Comparison of ENCODE assay signal across 26 mouse cellular contexts in genomic region chr6:142888970-142889740, GRCm38 (mm10).
DNase-seq lines count a peak whose midpoint lies in the region; ATAC-seq and TF ChIP-seq lines count a peak whose summit lies in the region.
"Had no signal": no experiment of that assay in that cellular context is flagged by ENCODE, and none has a peak within 500 bp of the region (broad histone marks: within the 10 kb centered on the region; RNA-seq: fewer than 3 reads in every experiment).

No protein-coding gene starts in this region.

- no peak overlapping the region for H3K4me3 ChIP-seq in heart, embryonic 11.5 days (ENCODE audit: low read depth, low read length)
- peak overlapping the region; percentile 49 for H3K4me3 ChIP-seq in testis, adult 2 months (ENCODE audit: control insufficient read depth, low read depth, low read length)
- H3K4me3 ChIP-seq in MEL (ENCODE audit: control insufficient read depth in 1 of 2, insufficient read depth in 1 of 2, low read depth in 2 of 2, low read length in 2 of 2) = no peak overlapping the region
- no peak overlapping the region for H3K4me3 ChIP-seq in forebrain, embryonic 10.5 days
- H3K4me3 ChIP-seq: embryonic facial prominence, embryonic 15.5 days; heart, embryonic 15.5 days; hindbrain, embryonic 15.5 days; intestine, embryonic 15.5 days; layer of hippocampus, adult 2 months; limb, embryonic 12.5 days; liver, embryonic 13.5 days; midbrain, embryonic 15.5 days; myocyte; neural tube, embryonic 13.5 days had no signal

- H3K9ac ChIP-seq in heart, embryonic 11.5 days (ENCODE audit: low read depth, low read length) = no peak overlapping the region
- H3K9ac ChIP-seq in MEL (ENCODE audit: control insufficient read depth, low read depth, low read length, poor library complexity, severe bottlenecking) = no peak overlapping the region
- H3K9ac ChIP-seq: embryonic facial prominence, embryonic 15.5 days; heart, embryonic 15.5 days; hindbrain, embryonic 15.5 days; intestine, embryonic 15.5 days; limb, embryonic 12.5 days; liver, embryonic 13.5 days; midbrain, embryonic 15.5 days; neural tube, embryonic 13.5 days had no signal

- TF ChIP-seq POLR2A in testis, adult 2 months (IDR thresholded peaks at IDR 0.05; ENCODE audit: control insufficient read depth, low read depth, low read length) = no peak
- no peak for TF ChIP-seq POLR2A in MEL (IDR thresholded peaks at IDR 0.05; ENCODE audit: control insufficient read depth in 1 of 2, insufficient read depth in 1 of 2, low read depth in 1 of 2, low read length in 2 of 2, poor library complexity in 1 of 2)

- no peak overlapping the region for H3K27ac ChIP-seq in heart, embryonic 11.5 days (ENCODE audit: low read depth, low read length)
- H3K27ac ChIP-seq in testis, adult 2 months (ENCODE audit: control insufficient read depth, insufficient read depth, low read depth, low read length) = no peak overlapping the region
- no peak overlapping the region for H3K27ac ChIP-seq in MEL (ENCODE audit: control insufficient read depth, low read depth, low read length)
- H3K27ac ChIP-seq in forebrain, embryonic 10.5 days = no peak overlapping the region
- H3K27ac ChIP-seq: embryonic facial prominence, embryonic 15.5 days; heart, embryonic 15.5 days; hindbrain, embryonic 15.5 days; intestine, embryonic 15.5 days; layer of hippocampus, adult 2 months; limb, embryonic 12.5 days; liver, embryonic 13.5 days; midbrain, embryonic 15.5 days; neural tube, embryonic 13.5 days had no signal

- no peaks in the 10 kb centered on the region for H3K36me3 ChIP-seq in heart, embryonic 11.5 days (ENCODE audit: control insufficient read depth, insufficient read depth, low read length)
- H3K36me3 ChIP-seq in testis, adult 2 months (ENCODE audit: control insufficient read depth, insufficient read depth, low read length) = no peaks in the 10 kb centered on the region
- H3K36me3 ChIP-seq in MEL (ENCODE audit: control insufficient read depth in 1 of 2, insufficient read depth in 2 of 2, low read length in 2 of 2) = no peaks in the 10 kb centered on the region
- H3K36me3 ChIP-seq in forebrain, embryonic 10.5 days (replicated peaks) = no peaks in the 10 kb centered on the region
- H3K36me3 ChIP-seq: embryonic facial prominence, embryonic 15.5 days; G1E; heart, embryonic 15.5 days; hindbrain, embryonic 15.5 days; intestine, embryonic 15.5 days; limb, embryonic 12.5 days; liver, embryonic 13.5 days; midbrain, embryonic 15.5 days; neural tube, embryonic 13.5 days had no signal

- TF ChIP-seq CTCF in testis, adult 2 months (IDR thresholded peaks at IDR 0.05; ENCODE audit: control insufficient read depth, insufficient read depth, insufficient replicate concordance, low read depth, low read length) = no peak
- no peak for TF ChIP-seq CTCF in MEL (IDR thresholded peaks at IDR 0.05 in 2 of 3, conservative IDR thresholded peaks at IDR 0.05 in 1 of 3; ENCODE audit: control insufficient read depth in 1 of 3, insufficient read depth in 1 of 3, low read depth in 2 of 3, low read length in 3 of 3, poor library complexity in 1 of 3, severe bottlenecking in 1 of 3)

- TF ChIP-seq EP300 in MEL (IDR thresholded peaks at IDR 0.05; ENCODE audit: low read depth in 1 of 2, low read length in 2 of 2) = no peak

- H3K9me3 ChIP-seq in heart, embryonic 11.5 days (replicated peaks; ENCODE audit: control insufficient read depth, low read length) = no peaks in the 10 kb centered on the region
- H3K9me3 ChIP-seq in MEL (replicated peaks; ENCODE audit: insufficient read depth, low read length) = no peaks in the 10 kb centered on the region
- no peaks in the 10 kb centered on the region for H3K9me3 ChIP-seq in forebrain, embryonic 10.5 days
- H3K9me3 ChIP-seq: embryonic facial prominence, embryonic 15.5 days; G1E; heart, embryonic 15.5 days; hindbrain, embryonic 15.5 days; intestine, embryonic 15.5 days; limb, embryonic 12.5 days; liver, embryonic 13.5 days; midbrain, embryonic 15.5 days; neural tube, embryonic 13.5 days had no signal

- ATAC-seq in heart, embryonic 11.5 days (replicated peaks; ENCODE audit: insufficient number of reproducible peaks, low FRiP score, low TSS enrichment) = no peak
- peak; percentile 47 to 70; a peak in 3 of 4 replicates for ATAC-seq in hematopoietic stem cell, adult 5-6 weeks (replicated peaks in 1 of 2; ENCODE audit: insufficient read depth in 1 of 2, low FRiP score in 2 of 2, low TSS enrichment in 1 of 2, low read depth in 1 of 2, poor library complexity in 2 of 2, severe bottlenecking in 2 of 2)
- ATAC-seq: forebrain, embryonic 16.5 days; intestine, embryonic 15.5 days; midbrain, embryonic 15.5 days had no signal

- no peaks in the 10 kb centered on the region for H3K79me2 ChIP-seq in MEL (ENCODE audit: control insufficient read depth, insufficient read depth, low read length, poor library complexity)

- H3K4me1 ChIP-seq in heart, embryonic 11.5 days (ENCODE audit: control insufficient read depth, insufficient read depth, low read length) = no peaks in the 10 kb centered on the region
- no peaks in the 10 kb centered on the region for H3K4me1 ChIP-seq in testis, adult 2 months (ENCODE audit: control insufficient read depth, insufficient read depth, low read length)
- no peaks in the 10 kb centered on the region; a peak in 1 of 4 replicates for H3K4me1 ChIP-seq in MEL (ENCODE audit: control insufficient read depth in 1 of 2, insufficient read depth in 2 of 2, low read length in 2 of 2)
- 0 out of 2 replicates have a peak, but pooled peaks cover 4% of the 10 kb centered on the region for H3K4me1 ChIP-seq in forebrain, embryonic 10.5 days
- H3K4me1 ChIP-seq: embryonic facial prominence, embryonic 15.5 days; heart, embryonic 15.5 days; hindbrain, embryonic 15.5 days; intestine, embryonic 15.5 days; midbrain, embryonic 15.5 days; neural tube, embryonic 13.5 days had no signal

- no peaks in the 10 kb centered on the region for H3K27me3 ChIP-seq in heart, embryonic 11.5 days (ENCODE audit: control insufficient read depth, insufficient read depth, low read length)
- no peaks in the 10 kb centered on the region for H3K27me3 ChIP-seq in testis, adult 2 months (ENCODE audit: control insufficient read depth, insufficient read depth, low read length)
- H3K27me3 ChIP-seq in MEL (ENCODE audit: control insufficient read depth in 1 of 2, insufficient read depth in 2 of 2, low read length in 2 of 2) = 0 out of 4 replicates have a peak, but pooled peaks cover 0 to 2% of the 10 kb centered on the region in 2 experiments
- no peaks in the 10 kb centered on the region for H3K27me3 ChIP-seq in forebrain, embryonic 10.5 days (ENCODE audit: poor library complexity, severe bottlenecking)
- H3K27me3 ChIP-seq: embryonic facial prominence, embryonic 15.5 days; heart, embryonic 15.5 days; hindbrain, embryonic 15.5 days; intestine, embryonic 15.5 days; limb, embryonic 12.5 days; liver, embryonic 13.5 days; midbrain, embryonic 15.5 days; neural tube, embryonic 13.5 days had no signal

- 76% methylated on average over 9 of the region's 9 CpGs for WGBS in heart, embryonic 11.5 days (ENCODE audit: insufficient replicate concordance)
- WGBS in forebrain, embryonic 10.5 days = 94% methylated on average over 9 of the region's 9 CpGs

- peak; percentile 66 for DNase-seq in heart, adult 11 months
- DNase-seq in testis, postnatal 10 days (ENCODE audit: low spot score) = no peak
- peak; percentile 9 for DNase-seq in MEL (ENCODE audit: low read depth, low spot score)
- no peak for DNase-seq in forebrain, embryonic 10.5 days (ENCODE audit: extremely low spot score, low spot score)
- DNase-seq in adrenal gland, adult 8-10 months = no peak
- DNase-seq: adrenal gland, postnatal 25 days; cerebellum, adult 9-10 months; gastrocnemius, postnatal 25 days; heart, postnatal 36 days; liver, embryonic 13.5 days; lung, adult 2 months; lung, postnatal 14 days had no signal

- no peak for TF ChIP-seq RAD21 in MEL (IDR thresholded peaks at IDR 0.05; ENCODE audit: low read depth, low read length)

- no peak overlapping the region for H3K4me2 ChIP-seq in heart, embryonic 11.5 days
- H3K4me2 ChIP-seq: embryonic facial prominence, embryonic 15.5 days; heart, embryonic 15.5 days; hindbrain, embryonic 15.5 days; intestine, embryonic 15.5 days; limb, embryonic 12.5 days; midbrain, embryonic 15.5 days; neural tube, embryonic 13.5 days had no signal

TF ChIP-seq in MEL, 35 proteins besides CTCF, POLR2A, EP300 and RAD21:
- TF ChIP-seq USF2 (IDR thresholded peaks at IDR 0.05; ENCODE audit: borderline replicate concordance in 1 of 2, insufficient read depth in 1 of 2, low read depth in 1 of 2, low read length in 2 of 2) = no peak
- TF ChIP-seq SIN3A (IDR thresholded peaks at IDR 0.05; ENCODE audit: low read length) = no peak
- no peak for TF ChIP-seq JUND (IDR thresholded peaks at IDR 0.05; ENCODE audit: low read depth, low read length)
- no peak for TF ChIP-seq MAFK (IDR thresholded peaks at IDR 0.05; ENCODE audit: borderline replicate concordance, low read depth, low read length)
- TF ChIP-seq CHD1 (IDR thresholded peaks at IDR 0.05; ENCODE audit: low read depth, low read length) = no peak
- TF ChIP-seq MAX (IDR thresholded peaks at IDR 0.05; ENCODE audit: low read length) = no peak
- no peak for TF ChIP-seq ELF1 (IDR thresholded peaks at IDR 0.05; ENCODE audit: low read depth, low read length)
- TF ChIP-seq TAL1 (IDR thresholded peaks at IDR 0.05; ENCODE audit: low read length) = no peak

Comparison
In these comparisons a context has a peak if more than half of its experiments do, and no peak if none do; other contexts are left out.
1. DNase-seq: peak in heart, adult 11 months (single experiment) and MEL (single experiment); none in testis, postnatal 10 days (single experiment), forebrain, embryonic 10.5 days (single experiment) and adrenal gland, adult 8-10 months (single experiment).